Mouse (Mus musculus): ENCODE measurements at regions not wholly inside any gene's neighbourhood (a gene's known extent, or its start where the extent isn't known, plus 50 kb on each side); places are given as distances from the start of the nearest gene placed in this dataset.

GRCm38 (mm10) chr19:26938911-26939310 is 53.2 kb downstream of the Gm815 start:
- no peak overlapping the region for H3K27ac ChIP-seq (ENCODE audit: low read depth, low read length)
- H3K9me3 ChIP-seq (ENCODE audit: control insufficient read depth, low read length), result no peaks in the 10 kb centered on the region
- no peak overlapping the region for H3K4me2 ChIP-seq (ENCODE audit: low read length)
- H3K36me3 ChIP-seq (ENCODE audit: control insufficient read depth, insufficient read depth, low read length), result no peaks in the 10 kb centered on the region
- no peaks in the 10 kb centered on the region for H3K27me3 ChIP-seq (replicated peaks; ENCODE audit: control insufficient read depth, insufficient read depth, low read length)
- ATAC-seq, result no peak
- H3K9ac ChIP-seq (ENCODE audit: low read depth, low read length), result no peak overlapping the region
- no peaks in the 10 kb centered on the region for H3K4me1 ChIP-seq (ENCODE audit: control insufficient read depth, insufficient read depth, low read depth, low read length)
- no peak overlapping the region for H3K4me3 ChIP-seq (ENCODE audit: low read length)
- 73% methylated on average over 8 of the region's 8 CpGs for WGBS

DNA sequence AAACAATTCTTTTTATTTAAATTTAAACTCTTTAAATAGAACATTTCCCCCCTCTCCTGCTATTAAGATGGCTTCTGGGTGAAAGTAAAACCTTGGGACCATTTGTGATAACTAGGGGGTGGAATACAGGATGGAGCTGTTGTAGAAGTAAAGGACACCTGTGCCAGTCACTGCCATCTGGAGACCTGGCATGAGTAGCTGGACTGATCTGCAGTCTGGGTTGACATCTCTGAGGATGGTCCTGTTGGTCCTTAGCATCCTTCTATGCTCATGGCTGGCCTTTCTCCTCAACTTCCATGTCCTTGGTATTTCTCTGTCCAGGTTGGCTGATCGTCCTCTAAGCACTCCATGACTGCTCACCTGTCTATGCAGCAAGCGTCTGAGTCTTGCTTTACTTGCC is 58.3 kb downstream of the Gm815 start:
- ATAC-seq, result no peak
- Histone ChIP-seq H3K4me1 (ENCODE audit: control insufficient read depth, insufficient read depth, low read depth, low read length) (no peaks in the 10 kb centered on the region), H3K4me2 (ENCODE audit: low read length) (no peak overlapping the region), H3K27me3 (replicated peaks; ENCODE audit: control insufficient read depth, insufficient read depth, low read length) (no peaks in the 10 kb centered on the region), H3K27ac (ENCODE audit: low read depth, low read length) (no peak overlapping the region), H3K9me3 (ENCODE audit: control insufficient read depth, low read length) (no peaks in the 10 kb centered on the region), H3K4me3 (ENCODE audit: low read length) (no peak overlapping the region), H3K9ac (ENCODE audit: low read depth, low read length) (no peak overlapping the region), H3K36me3 (ENCODE audit: control insufficient read depth, insufficient read depth, low read length) (no peaks in the 10 kb centered on the region)
- WGBS, result 91% methylated on average over 2 of the region's 2 CpGs

- WGBS, result 84% methylated on average over 3 of the region's 3 CpGs
- no peaks in the 10 kb centered on the region for H3K27me3 ChIP-seq (replicated peaks; ENCODE audit: control insufficient read depth, insufficient read depth, low read length)
Measured at GRCm38 (mm10) chr19:26946562-26946961, 60.9 kb downstream of the Gm815 start.

DNA sequence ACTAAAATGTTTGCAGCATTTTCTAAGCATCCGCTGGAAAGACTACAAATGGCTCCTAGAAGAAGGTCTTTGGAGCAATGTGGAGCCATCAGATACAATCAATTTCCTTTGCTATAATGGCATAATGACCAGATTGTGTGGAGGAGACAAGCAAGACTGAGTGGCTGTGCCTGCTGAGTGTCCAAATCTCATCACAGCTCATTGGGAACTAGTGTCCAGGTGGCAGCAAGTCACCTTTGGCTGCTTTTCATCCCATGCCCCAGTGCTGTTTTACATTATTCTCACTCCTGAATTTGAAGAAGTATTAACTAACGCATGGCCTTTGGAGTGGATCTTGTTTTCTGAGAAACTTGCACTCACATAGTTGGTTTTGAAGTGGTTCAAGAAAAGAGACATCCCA is 62.8 kb downstream of the Gm815 start:
- WGBS, result 96% methylated on average over 2 of the region's 2 CpGs
- Histone ChIP-seq H3K4me1 (ENCODE audit: control insufficient read depth, insufficient read depth, low read depth, low read length) (no peaks in the 10 kb centered on the region), H3K4me2 (ENCODE audit: low read length) (no peak overlapping the region), H3K27ac (ENCODE audit: low read depth, low read length) (no peak overlapping the region), H3K27me3 (replicated peaks; ENCODE audit: control insufficient read depth, insufficient read depth, low read length) (no peaks in the 10 kb centered on the region), H3K9me3 (ENCODE audit: control insufficient read depth, low read length) (no peaks in the 10 kb centered on the region), H3K9ac (ENCODE audit: low read depth, low read length) (no peak overlapping the region), H3K4me3 (ENCODE audit: low read length) (no peak overlapping the region), H3K36me3 (ENCODE audit: control insufficient read depth, insufficient read depth, low read length) (no peaks in the 10 kb centered on the region)
- no peak for ATAC-seq

More at GRCm38 (mm10) chr19:26946562-26946961, 60.9 kb downstream of the Gm815 start:
- H3K4me1 ChIP-seq (ENCODE audit: control insufficient read depth, insufficient read depth, low read depth, low read length), result no peaks in the 10 kb centered on the region
- H3K9ac ChIP-seq (ENCODE audit: low read depth, low read length), result no peak overlapping the region
- ATAC-seq, result no peak
- H3K9me3 ChIP-seq (ENCODE audit: control insufficient read depth, low read length), result no peaks in the 10 kb centered on the region
- H3K4me2 ChIP-seq (ENCODE audit: low read length), result no peak overlapping the region
- H3K27ac ChIP-seq (ENCODE audit: low read depth, low read length), result no peak overlapping the region
- no peaks in the 10 kb centered on the region for H3K36me3 ChIP-seq (ENCODE audit: control insufficient read depth, insufficient read depth, low read length)
- no peak overlapping the region for H3K4me3 ChIP-seq (ENCODE audit: low read length)

DNA sequence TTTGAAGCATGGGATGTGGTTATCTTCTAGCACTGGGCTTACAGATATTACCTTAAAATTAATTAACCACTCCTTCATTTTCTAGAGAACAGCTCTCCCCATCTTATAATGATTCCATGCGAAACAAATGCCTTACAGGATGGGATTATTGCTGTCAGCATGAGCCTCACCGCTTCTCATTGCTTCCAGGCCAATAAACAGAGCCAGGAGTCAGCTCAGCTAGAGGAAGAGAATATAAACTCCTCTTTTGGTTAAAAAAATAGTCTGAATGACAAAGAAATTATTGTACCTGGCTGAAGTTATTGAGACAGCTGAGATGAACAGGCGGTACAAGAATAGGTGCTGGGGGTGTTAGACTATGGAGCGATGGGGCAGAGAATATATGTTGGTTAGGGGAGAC is 63.5 kb downstream of the Gm815 start:
- no peak overlapping the region for H3K4me3 ChIP-seq (ENCODE audit: low read length)
- H3K27ac ChIP-seq (ENCODE audit: low read depth, low read length), result no peak overlapping the region
- H3K4me2 ChIP-seq (ENCODE audit: low read length), result no peak overlapping the region
- WGBS, result 82% methylated on average over 4 of the region's 4 CpGs
- no peaks in the 10 kb centered on the region for H3K36me3 ChIP-seq (ENCODE audit: control insufficient read depth, insufficient read depth, low read length)
- H3K9me3 ChIP-seq (ENCODE audit: control insufficient read depth, low read length), result no peaks in the 10 kb centered on the region
- no peaks in the 10 kb centered on the region for H3K4me1 ChIP-seq (ENCODE audit: control insufficient read depth, insufficient read depth, low read depth, low read length)
- no peak for ATAC-seq
- no peak overlapping the region for H3K9ac ChIP-seq (ENCODE audit: low read depth, low read length)
- no peaks in the 10 kb centered on the region for H3K27me3 ChIP-seq (replicated peaks; ENCODE audit: control insufficient read depth, insufficient read depth, low read length)

DNA sequence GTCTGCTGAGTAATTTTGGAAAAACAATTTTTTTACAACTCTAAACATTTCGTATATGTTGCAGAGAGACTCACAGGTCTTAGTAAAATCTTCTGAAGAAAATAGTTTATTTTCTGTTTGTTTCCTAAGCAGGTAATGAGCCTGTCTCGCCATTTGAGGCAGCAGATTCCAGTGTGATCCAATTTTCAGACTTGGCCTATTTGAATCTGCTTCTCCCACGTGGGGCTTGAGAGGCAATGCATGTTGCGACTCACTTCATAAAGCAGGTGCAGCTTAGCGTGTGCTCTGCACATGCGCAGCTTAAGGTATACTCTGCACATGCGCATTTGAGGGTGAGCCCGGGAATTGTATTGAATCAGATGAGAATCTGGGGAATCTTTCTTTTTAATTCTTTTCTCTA is 67.7 kb downstream of the Gm815 start:
- Histone ChIP-seq H3K4me1 (ENCODE audit: control insufficient read depth, insufficient read depth, low read depth, low read length) (no peaks in the 10 kb centered on the region), H3K36me3 (ENCODE audit: control insufficient read depth, insufficient read depth, low read length) (no peaks in the 10 kb centered on the region), H3K27ac (ENCODE audit: low read depth, low read length) (no peak overlapping the region), H3K4me2 (ENCODE audit: low read length) (no peak overlapping the region), H3K27me3 (replicated peaks; ENCODE audit: control insufficient read depth, insufficient read depth, low read length) (no peaks in the 10 kb centered on the region), H3K9me3 (ENCODE audit: control insufficient read depth, low read length) (no peaks in the 10 kb centered on the region), H3K9ac (ENCODE audit: low read depth, low read length) (no peak overlapping the region), H3K4me3 (ENCODE audit: low read length) (no peak overlapping the region)
- WGBS, result 63% methylated on average over 8 of the region's 8 CpGs
- peak; percentile 80 for ATAC-seq

DNA sequence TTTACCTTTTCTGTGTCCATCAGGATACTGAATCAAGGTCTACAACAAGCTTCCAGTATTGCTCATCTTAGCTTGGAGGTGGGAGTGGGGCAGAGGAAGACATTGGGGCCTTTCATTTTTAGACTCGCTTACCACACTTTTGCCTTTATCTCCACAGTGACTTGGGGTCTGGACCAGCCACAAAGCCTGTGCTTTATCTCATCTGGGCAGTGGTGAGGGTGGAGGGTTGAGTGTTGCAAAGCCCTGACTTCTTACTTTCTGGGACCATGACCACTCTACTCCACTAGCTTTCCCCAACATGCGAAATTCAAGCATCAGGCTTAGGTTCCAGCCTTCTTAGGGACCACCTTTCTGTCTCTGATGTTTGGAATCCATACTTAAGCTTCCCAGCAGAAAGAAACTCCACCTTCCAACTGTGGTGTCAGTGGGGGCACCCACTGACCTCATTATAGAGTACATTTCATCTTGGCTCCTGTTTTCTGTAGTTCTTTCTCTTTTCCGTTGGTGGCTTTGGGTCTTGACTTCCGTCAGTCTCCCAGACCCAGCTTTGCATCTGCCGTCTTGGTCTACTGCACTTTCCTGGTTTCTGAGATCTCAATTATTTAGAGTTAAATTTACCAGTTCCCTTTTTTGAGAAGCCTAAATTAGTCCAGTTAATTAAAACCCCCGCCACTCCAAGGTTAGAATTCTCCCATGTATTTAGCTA is 80.5 kb downstream of the Gm815 start:
- Histone ChIP-seq H3K9ac (ENCODE audit: low read depth, low read length) (no peak overlapping the region), H3K9me3 (ENCODE audit: control insufficient read depth, low read length) (no peaks in the 10 kb centered on the region), H3K27me3 (replicated peaks; ENCODE audit: control insufficient read depth, insufficient read depth, low read length) (no peaks in the 10 kb centered on the region), H3K36me3 (ENCODE audit: control insufficient read depth, insufficient read depth, low read length) (no peaks in the 10 kb centered on the region), H3K4me2 (ENCODE audit: low read length) (no peak overlapping the region), H3K4me1 (ENCODE audit: control insufficient read depth, insufficient read depth, low read depth, low read length) (no peaks in the 10 kb centered on the region), H3K27ac (ENCODE audit: low read depth, low read length) (no peak overlapping the region), H3K4me3 (ENCODE audit: low read length) (no peak overlapping the region)
- 87% methylated on average over 6 of the region's 6 CpGs for WGBS
- ATAC-seq, result no peak

GRCm38 (mm10) chr19:26973058-26973457 is 87.4 kb downstream of the Gm815 start:
- H3K36me3 ChIP-seq (ENCODE audit: control insufficient read depth, insufficient read depth, low read length), result no peaks in the 10 kb centered on the region
- no peaks in the 10 kb centered on the region for H3K9me3 ChIP-seq (ENCODE audit: control insufficient read depth, low read length)
- H3K4me1 ChIP-seq (ENCODE audit: control insufficient read depth, insufficient read depth, low read depth, low read length), result peaks cover 4% of the 10 kb centered on the region
- no peak overlapping the region for H3K4me2 ChIP-seq (ENCODE audit: low read length)
- H3K27ac ChIP-seq (ENCODE audit: low read depth, low read length), result no peak overlapping the region
- no peak overlapping the region for H3K4me3 ChIP-seq (ENCODE audit: low read length)
- no peaks in the 10 kb centered on the region for H3K27me3 ChIP-seq (replicated peaks; ENCODE audit: control insufficient read depth, insufficient read depth, low read length)
- H3K9ac ChIP-seq (ENCODE audit: low read depth, low read length), result no peak overlapping the region
- ATAC-seq, result no peak; the same call in 1 of the 2 replicates
- WGBS, result 77% methylated on average over 1 of the region's 1 CpGs

DNA sequence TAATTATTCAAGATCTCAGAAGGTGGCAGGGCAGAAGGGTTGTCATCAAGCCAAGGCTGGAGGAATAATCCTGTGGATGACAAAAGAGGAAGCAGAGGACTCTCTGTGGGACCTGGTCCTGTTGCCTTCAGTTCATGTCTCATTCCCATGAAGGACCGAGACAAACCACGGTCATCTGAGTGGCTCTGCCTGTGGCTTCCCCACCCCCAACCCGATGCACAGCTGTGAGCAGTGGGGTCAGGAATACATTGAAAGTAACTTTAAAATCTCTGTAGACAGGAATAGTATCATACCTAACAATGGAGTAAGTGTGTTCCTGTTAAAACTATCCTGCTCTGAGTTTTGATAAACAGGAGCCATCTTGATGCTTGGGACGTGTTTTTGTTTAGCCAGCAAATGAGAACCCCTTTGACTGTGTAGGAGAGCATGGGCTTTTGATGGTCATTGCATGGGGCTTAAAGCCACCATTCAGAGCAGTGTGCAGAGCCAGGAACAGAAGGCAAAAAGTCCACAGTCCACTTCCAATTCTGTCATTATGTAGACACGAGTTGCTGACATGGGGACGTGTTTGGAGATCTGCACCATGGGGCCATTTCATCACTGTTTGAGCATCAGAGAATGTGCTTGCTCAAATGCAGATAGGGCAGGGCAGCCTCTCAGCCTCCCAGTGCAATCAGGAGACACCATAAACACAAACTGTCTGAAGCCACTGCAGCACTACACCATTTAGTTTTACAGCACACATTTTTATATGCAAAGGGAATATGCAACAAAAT is 88.3 kb downstream of the Gm815 start:
- H3K9me3 ChIP-seq (ENCODE audit: control insufficient read depth, low read length), result no peaks in the 10 kb centered on the region
- no peak for ATAC-seq
- no peaks in the 10 kb centered on the region for H3K36me3 ChIP-seq (ENCODE audit: control insufficient read depth, insufficient read depth, low read length)
- no peak overlapping the region for H3K4me3 ChIP-seq (ENCODE audit: low read length)
- H3K9ac ChIP-seq (ENCODE audit: low read depth, low read length), result no peak overlapping the region
- H3K27me3 ChIP-seq (replicated peaks; ENCODE audit: control insufficient read depth, insufficient read depth, low read length), result no peaks in the 10 kb centered on the region
- 74% methylated on average over 6 of the region's 6 CpGs for WGBS
- no peak overlapping the region for H3K27ac ChIP-seq (ENCODE audit: low read depth, low read length)
- no peak overlapping the region for H3K4me2 ChIP-seq (ENCODE audit: low read length)
- H3K4me1 ChIP-seq (ENCODE audit: control insufficient read depth, insufficient read depth, low read depth, low read length), result peaks cover 6% of the 10 kb centered on the region
